Mouse (Mus musculus): ENCODE measurements around the gene Pbx1.

- TF ChIP-seq ZNF384 (IDR thresholded peaks at IDR 0.05; ENCODE audit: low read depth, low read length) (no peak), CTCF (IDR thresholded peaks at IDR 0.05 in 2 of 3, conservative IDR thresholded peaks at IDR 0.05 in 1 of 3; ENCODE audit: control insufficient read depth in 1 of 3, insufficient read depth in 1 of 3, low read depth in 2 of 3, low read length in 3 of 3, poor library complexity in 1 of 3, severe bottlenecking in 1 of 3) (no peak), HCFC1 (IDR thresholded peaks at IDR 0.05; ENCODE audit: low read depth, low read length) (no peak), JUND (IDR thresholded peaks at IDR 0.05; ENCODE audit: low read depth, low read length) (no peak), POLR2A (IDR thresholded peaks at IDR 0.05; ENCODE audit: control insufficient read depth in 1 of 2, insufficient read depth in 1 of 2, low read depth in 1 of 2, low read length in 2 of 2, poor library complexity in 1 of 2) (no peak), CHD1 (IDR thresholded peaks at IDR 0.05; ENCODE audit: low read depth, low read length) (no peak), RCOR1 (IDR thresholded peaks at IDR 0.05; ENCODE audit: low read depth, low read length) (no peak), MAFK (IDR thresholded peaks at IDR 0.05; ENCODE audit: borderline replicate concordance, low read depth, low read length) (no peak), ETS1 (IDR thresholded peaks at IDR 0.05; ENCODE audit: low read depth, low read length) (no peak), NELFE (IDR thresholded peaks at IDR 0.05; ENCODE audit: low read depth, low read length) (no peak)
Measured at GRCm38 (mm10) chr1:168476917-168477316, 44.8 kb upstream of the Pbx1 start.

Data from MEL (cell line).